Mouse (Mus musculus) neural tube, embryonic 15.5 days (tissue): ENCODE results near the gene Il12a. TPM values are rescaled to one million over a fixed set of nuclear protein-coding genes. Genes with fewer than 3 reads are reported as not detected.

Experiments used
- ATAC-seq: fragments of 200-750 bp; cut with Nextera tagmentation; 2 replicates; pipeline ENCODE4 v1.8.0; 2017; ENCODE audit warnings: mild to moderate bottlenecking, moderate TSS enrichment, moderate library complexity; ENCODE audit not compliant: low FRiP score
- H3K27ac ChIP-seq: fragments of 300-500 bp; sonication (generic); replicated peaks from 2 replicates; pipeline ENCODE4 v1.5.1; 2015; ENCODE audit warnings: mild to moderate bottlenecking, inconsistent platforms
- H3K27me3 ChIP-seq: fragments of 300-500 bp; sonication (generic); replicated peaks from 2 replicates; pipeline ENCODE4 v1.6.1; 2015; ENCODE audit warnings: inconsistent platforms
- H3K36me3 ChIP-seq: fragments of 300-500 bp; sonication (generic); 2 replicates; pipeline ENCODE4 v1.6.1; 2015; ENCODE audit warnings: inconsistent platforms
- H3K4me1 ChIP-seq: fragments of 300-500 bp; sonication (generic); 2 replicates; pipeline ENCODE4 v1.6.1; 2015; ENCODE audit warnings: inconsistent platforms
- H3K4me2 ChIP-seq: fragments of 300-500 bp; sonication (generic); 2 replicates; pipeline ENCODE4 v1.6.1; 2015; ENCODE audit warnings: inconsistent platforms, mild to moderate bottlenecking, moderate library complexity
- H3K4me3 ChIP-seq: fragments of 300-500 bp; sonication (generic); replicated peaks from 2 replicates; pipeline ENCODE4 v1.5.1; 2015; ENCODE audit warnings: mild to moderate bottlenecking, inconsistent platforms
- H3K9ac ChIP-seq: fragments of 300-500 bp; sonication (generic); replicated peaks from 2 replicates; pipeline ENCODE4 v1.6.1; 2015; ENCODE audit warnings: mild to moderate bottlenecking, inconsistent platforms
- H3K9me3 ChIP-seq: fragments of 300-500 bp; sonication (generic); replicated peaks from 2 replicates; pipeline ENCODE4 v1.6.1; 2016; ENCODE audit warnings: inconsistent platforms
- WGBS: fragments of 180-500 bp; shearing (Covaris S2); methylation state at CpG from one replicate; pipeline ENCODE4 v1.1.7; 2015; ENCODE audit warnings: mixed read lengths; 5-methylcytosine and 5-hydroxymethylcytosine counted together
- polyA plus RNA-seq: library from polyadenylated mRNA; unstranded; fragments of >200 nt; fragmentation: Nextera tagmentation; extraction: Ambion mirVana; gene quantifications from 2 replicates; pipeline ENCODE4 v1.2.1, GENCODE M21; 2015

The Il12a gene
- not detected in 2 replicates for polyA plus RNA-seq

DNA sequence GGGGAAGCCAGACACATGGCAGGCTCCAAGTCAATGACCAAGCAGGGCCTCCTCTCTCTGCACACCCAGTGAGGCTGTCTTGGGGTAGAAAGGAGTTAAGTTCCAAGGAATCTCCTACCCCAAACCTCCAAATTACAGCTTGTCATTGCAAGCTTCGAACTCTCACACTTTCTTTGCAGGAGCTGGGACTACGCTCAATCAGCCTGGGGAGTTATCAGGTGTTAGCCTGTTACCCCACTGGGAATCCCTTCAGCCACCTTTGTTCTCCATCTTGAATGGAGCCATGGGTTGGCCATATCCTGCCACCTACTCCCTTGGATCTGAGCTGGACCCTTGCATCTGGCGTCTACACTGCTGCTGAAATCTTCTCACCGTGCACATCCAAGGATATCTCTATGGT lies at the start of gene Il12a:
Gene Il12a (plus strand): TSS at position 301 of the 400 bp plus-strand sequence.
- H3K27me3 ChIP-seq: no peaks in the 10 kb centered on the region
- no peak within 1 kb of the TSS for H3K27ac ChIP-seq
- ATAC-seq: no peak
- H3K9ac ChIP-seq: no peak within 1 kb of the TSS
- no peaks in the 10 kb centered on the region for H3K36me3 ChIP-seq
- H3K9me3 ChIP-seq: no peaks in the 10 kb centered on the region
- no peak within 1 kb of the TSS for H3K4me3 ChIP-seq
- no peak within 1 kb of the TSS for H3K4me2 ChIP-seq
- H3K4me1 ChIP-seq: peaks cover 21% of the 10 kb centered on the region
- WGBS: 94% methylated on average over 4 of the region's 4 CpGs

DNA sequence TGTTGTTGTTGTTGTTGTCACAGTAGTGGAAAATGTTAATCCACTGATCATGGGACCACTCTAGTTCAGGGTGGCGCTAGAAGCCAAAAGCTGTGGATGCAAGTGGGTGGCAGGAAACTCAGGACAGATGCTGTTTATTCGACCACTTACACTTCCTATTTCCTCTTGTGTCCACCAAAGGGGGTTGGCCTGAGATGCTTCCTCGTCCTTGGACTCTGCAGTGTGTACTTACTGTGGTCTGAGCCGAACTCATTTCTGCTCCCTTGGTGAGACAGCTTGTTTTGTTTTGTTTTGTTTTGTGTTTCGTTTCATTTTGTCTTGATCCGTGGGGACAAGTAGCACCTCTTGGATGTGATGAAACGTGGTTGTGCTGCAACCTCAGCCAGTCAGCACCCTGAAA lies 47.5 kb upstream of the Il12a start:
- ATAC-seq: no peak
- WGBS: 88% methylated on average over 7 of the region's 7 CpGs
- Histone ChIP-seq H3K4me1 (no peaks in the 10 kb centered on the region), H3K27ac (no peak overlapping the region), H3K36me3 (no peaks in the 10 kb centered on the region), H3K4me3 (no peak overlapping the region), H3K9me3 (no peaks in the 10 kb centered on the region), H3K9ac (no peak overlapping the region), H3K27me3 (no peaks in the 10 kb centered on the region), H3K4me2 (no peak overlapping the region)

GRCm38 (mm10) chr3:68646387-68647130 lies 43.9 kb upstream of the Il12a start:
- Histone ChIP-seq H3K27ac (no peak overlapping the region), H3K9ac (no peak overlapping the region), H3K4me3 (no peak overlapping the region), H3K36me3 (no peaks in the 10 kb centered on the region), H3K27me3 (no peaks in the 10 kb centered on the region), H3K9me3 (no peaks in the 10 kb centered on the region), H3K4me2 (no peak overlapping the region), H3K4me1 (no peaks in the 10 kb centered on the region)
- WGBS: 87% methylated on average over 6 of the region's 6 CpGs
- ATAC-seq: no peak

GRCm38 (mm10) chr3:68647282-68647681 lies 43.2 kb upstream of the Il12a start:
- H3K27ac ChIP-seq: no peak overlapping the region
- no peaks in the 10 kb centered on the region for H3K36me3 ChIP-seq
- WGBS: 98% methylated on average over 3 of the region's 3 CpGs
- no peaks in the 10 kb centered on the region for H3K4me1 ChIP-seq
- no peak overlapping the region for H3K4me3 ChIP-seq
- no peak overlapping the region for H3K4me2 ChIP-seq
- H3K9me3 ChIP-seq: no peaks in the 10 kb centered on the region
- no peak for ATAC-seq
- no peak overlapping the region for H3K9ac ChIP-seq
- no peaks in the 10 kb centered on the region for H3K27me3 ChIP-seq

- ATAC-seq: no peak
- no peak overlapping the region for H3K9ac ChIP-seq
- no peaks in the 10 kb centered on the region for H3K9me3 ChIP-seq
- H3K4me2 ChIP-seq: no peak overlapping the region
- no peak overlapping the region for H3K27ac ChIP-seq
- H3K36me3 ChIP-seq: no peaks in the 10 kb centered on the region
- H3K27me3 ChIP-seq: no peaks in the 10 kb centered on the region
- no peaks in the 10 kb centered on the region for H3K4me1 ChIP-seq
- no peak overlapping the region for H3K4me3 ChIP-seq
- 97% methylated on average over 3 of the region's 3 CpGs for WGBS
These were observed 40.2 kb upstream of the Il12a start for GRCm38 (mm10) chr3:68650251-68650650.

- H3K9me3 ChIP-seq: no peaks in the 10 kb centered on the region
- H3K27ac ChIP-seq: no peak overlapping the region
- ATAC-seq: no peak
- H3K4me1 ChIP-seq: no peaks in the 10 kb centered on the region
- no peak overlapping the region for H3K4me3 ChIP-seq
- H3K27me3 ChIP-seq: no peaks in the 10 kb centered on the region
- no peak overlapping the region for H3K4me2 ChIP-seq
- H3K36me3 ChIP-seq: no peaks in the 10 kb centered on the region
- H3K9ac ChIP-seq: no peak overlapping the region
- WGBS: 88% methylated on average over 4 of the region's 4 CpGs
These were observed 33.7 kb upstream of the Il12a start for GRCm38 (mm10) chr3:68656607-68657352.

GRCm38 (mm10) chr3:68657589-68658245 lies 32.7 kb upstream of the Il12a start:
- 52% methylated on average over 9 of the region's 9 CpGs for WGBS

GRCm38 (mm10) chr3:68659996-68660395 lies 30.4 kb upstream of the Il12a start:
- Histone ChIP-seq H3K27ac (no peak overlapping the region), H3K9ac (no peak overlapping the region), H3K27me3 (no peaks in the 10 kb centered on the region), H3K4me1 (0 out of 2 replicates have a peak, but pooled peaks cover 5% of the 10 kb centered on the region), H3K4me3 (no peak overlapping the region), H3K36me3 (no peaks in the 10 kb centered on the region), H3K9me3 (no peaks in the 10 kb centered on the region), H3K4me2 (no peak overlapping the region)
- ATAC-seq: no peak
- WGBS: 95% methylated on average over 6 of the region's 6 CpGs

More at GRCm38 (mm10) chr3:68657589-68658245, 32.7 kb upstream of the Il12a start:
- H3K4me1 ChIP-seq: no peaks in the 10 kb centered on the region
- H3K9ac ChIP-seq: no peak overlapping the region
- no peak overlapping the region for H3K4me3 ChIP-seq
- no peak overlapping the region for H3K27ac ChIP-seq
- H3K9me3 ChIP-seq: no peaks in the 10 kb centered on the region
- ATAC-seq: no peak
- no peaks in the 10 kb centered on the region for H3K36me3 ChIP-seq
- no peak overlapping the region for H3K4me2 ChIP-seq
- no peaks in the 10 kb centered on the region for H3K27me3 ChIP-seq

DNA sequence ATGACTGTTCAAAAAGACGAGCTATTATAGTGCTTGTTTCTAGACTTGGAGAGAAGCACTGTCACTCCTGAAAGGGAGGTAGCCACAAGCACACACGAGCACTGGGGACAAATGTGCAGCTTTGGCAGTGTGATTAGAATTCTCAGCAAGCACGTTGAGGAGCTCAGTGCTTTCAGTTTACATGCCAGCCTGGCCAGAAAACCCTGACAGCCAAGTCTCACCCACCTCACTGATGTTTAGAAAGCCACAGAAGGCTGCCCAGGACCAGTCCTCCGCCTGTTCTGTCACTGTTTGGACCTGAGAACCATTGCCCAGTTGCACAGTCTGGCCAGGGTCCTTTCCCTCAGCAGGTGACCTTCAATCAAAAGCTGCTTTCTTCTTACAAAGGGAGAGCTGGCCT lies 29.9 kb upstream of the Il12a start:
- WGBS: 75% methylated on average over 4 of the region's 4 CpGs
- no peak overlapping the region for H3K27ac ChIP-seq
- no peaks in the 10 kb centered on the region for H3K36me3 ChIP-seq
- no peak overlapping the region for H3K4me2 ChIP-seq
- ATAC-seq: no peak
- no peaks in the 10 kb centered on the region for H3K9me3 ChIP-seq
- H3K9ac ChIP-seq: no peak overlapping the region
- H3K27me3 ChIP-seq: no peaks in the 10 kb centered on the region
- 0 out of 2 replicates have a peak, but pooled peaks cover 5% of the 10 kb centered on the region for H3K4me1 ChIP-seq
- no peak overlapping the region for H3K4me3 ChIP-seq

DNA sequence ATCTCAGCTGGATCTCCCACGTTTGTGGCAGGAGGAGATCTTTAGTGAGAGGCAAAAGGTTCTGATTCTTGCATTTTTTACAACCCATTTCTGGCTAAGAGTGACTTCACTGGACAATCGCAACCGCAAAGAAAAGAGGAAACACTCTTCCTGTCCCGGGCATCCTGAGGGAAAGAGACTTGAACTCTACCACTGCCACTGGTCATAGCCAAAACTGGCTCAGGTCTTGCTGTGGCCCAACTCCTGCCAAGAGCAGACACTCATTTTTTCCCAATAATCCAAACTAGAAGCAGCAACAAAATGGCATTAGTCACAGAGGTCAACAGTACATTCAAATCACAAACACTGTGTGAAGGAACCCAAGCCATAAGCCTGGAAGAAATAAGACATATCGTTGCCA lies 28.1 kb upstream of the Il12a start:
- WGBS: 82% methylated on average over 5 of the region's 5 CpGs

DNA sequence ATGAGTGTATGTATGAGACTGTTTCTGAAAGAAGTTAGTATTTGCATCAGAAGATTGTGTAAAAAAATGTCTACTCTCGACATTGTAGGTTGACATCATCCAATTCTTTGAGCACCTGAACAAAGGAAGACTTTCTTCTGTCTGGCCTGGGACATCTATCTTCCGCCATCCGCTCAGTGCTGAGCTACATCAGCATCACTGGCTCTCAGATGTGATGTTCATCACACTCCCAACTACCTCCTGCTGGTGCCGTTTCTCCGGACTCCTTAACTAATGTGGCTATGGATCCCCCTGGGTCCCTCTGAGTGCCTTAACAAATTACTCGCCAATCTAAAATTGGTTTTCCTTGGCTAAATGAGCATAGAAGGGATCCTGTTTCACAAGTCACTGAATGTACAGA lies 26.1 kb upstream of the Il12a start:
- no peak for ATAC-seq

More for the DNA sequence above, 28.1 kb upstream of the Il12a start:
- no peaks in the 10 kb centered on the region for H3K36me3 ChIP-seq
- ATAC-seq: no peak
- H3K4me2 ChIP-seq: no peak overlapping the region
- 0 out of 2 replicates have a peak, but pooled peaks cover 5% of the 10 kb centered on the region for H3K4me1 ChIP-seq
- no peaks in the 10 kb centered on the region for H3K27me3 ChIP-seq
- no peak overlapping the region for H3K9ac ChIP-seq
- H3K27ac ChIP-seq: no peak overlapping the region
- no peaks in the 10 kb centered on the region for H3K9me3 ChIP-seq
- no peak overlapping the region for H3K4me3 ChIP-seq

More for the DNA sequence above, 26.1 kb upstream of the Il12a start:
- no peak overlapping the region for H3K9ac ChIP-seq
- no peak overlapping the region for H3K4me3 ChIP-seq
- no peaks in the 10 kb centered on the region for H3K27me3 ChIP-seq
- no peaks in the 10 kb centered on the region for H3K9me3 ChIP-seq
- 0 out of 2 replicates have a peak, but pooled peaks cover 5% of the 10 kb centered on the region for H3K4me1 ChIP-seq
- no peak overlapping the region for H3K27ac ChIP-seq
- WGBS: 37% methylated on average over 6 of the region's 6 CpGs
- H3K4me2 ChIP-seq: no peak overlapping the region
- H3K36me3 ChIP-seq: no peaks in the 10 kb centered on the region
